Mouse (Mus musculus): ENCODE data around the gene Vps39.

Gene Vps39

GRCm38 (mm10) chr2:120291471-120292078 lies 61.4 kb downstream of the Vps39 start:
- no peak for DNase-seq

GRCm38 (mm10) chr2:120288995-120289394 lies 63.9 kb downstream of the Vps39 start, which contains the start of gene Pla2g4d:
Gene Pla2g4d, minus strand, starts transcription at chr2:120289197.
- DNase-seq = no peak

- no peak for DNase-seq
These were observed 64.5 kb downstream of the Vps39 start for GRCm38 (mm10) chr2:120288401-120288800.

- no peak for DNase-seq
These were observed 67.3 kb downstream of the Vps39 start for GRCm38 (mm10) chr2:120285639-120286038.

GRCm38 (mm10) chr2:120284705-120285104 lies 68.2 kb downstream of the Vps39 start:
- no peak for DNase-seq

- DNase-seq = no peak
These were observed 68.8 kb downstream of the Vps39 start for GRCm38 (mm10) chr2:120284094-120284493.

- DNase-seq = no peak
These were observed 69.4 kb downstream of the Vps39 start for GRCm38 (mm10) chr2:120283550-120283949.

- no peak for DNase-seq
These were observed 71.7 kb downstream of the Vps39 start for GRCm38 (mm10) chr2:120281221-120281620.

- DNase-seq = peak; percentile 34
These were observed 73.0 kb downstream of the Vps39 start for GRCm38 (mm10) chr2:120279961-120280360.

GRCm38 (mm10) chr2:120276951-120277350 lies 76.0 kb downstream of the Vps39 start:
- no peak for DNase-seq

GRCm38 (mm10) chr2:120268635-120269034 lies 84.3 kb downstream of the Vps39 start:
- DNase-seq = no peak
